Mouse (Mus musculus) ovary, postnatal 10 days (tissue): ENCODE results near the gene Wiz.

ENCODE experiments used
- DNase-seq: peaks from one replicate; pipeline ENCODE4 v3.0.0; 2022; ENCODE audit warnings: low spot score

The Wiz gene

GRCm38 (mm10) chr17:32389101-32389659 lies at the start of gene Wiz:
TSS of gene Wiz (minus strand) at chr17:32389439.
- DNase-seq = peak; percentile 83

- no peak for DNase-seq
Measured at GRCm38 (mm10) chr17:32437106-32437505, 47.9 kb upstream of the Wiz start.

- DNase-seq = no peak
Measured at GRCm38 (mm10) chr17:32435151-32435550, 45.9 kb upstream of the Wiz start.

- no peak for DNase-seq
Measured at GRCm38 (mm10) chr17:32434324-32434723, 45.1 kb upstream of the Wiz start.

- DNase-seq = no peak
Measured at GRCm38 (mm10) chr17:32431972-32432371, 42.7 kb upstream of the Wiz start.

- DNase-seq = no peak
Measured at GRCm38 (mm10) chr17:32426610-32427009, 37.4 kb upstream of the Wiz start.

- no peak for DNase-seq
Measured at GRCm38 (mm10) chr17:32424034-32424433, 34.8 kb upstream of the Wiz start, which contains the start of gene Pglyrp2. TSS of gene Pglyrp2 (minus strand) at chr17:32424167.

GRCm38 (mm10) chr17:32420781-32421180 lies 31.5 kb upstream of the Wiz start:
- DNase-seq = no peak

GRCm38 (mm10) chr17:32419989-32420388 lies 30.8 kb upstream of the Wiz start:
- no peak for DNase-seq

GRCm38 (mm10) chr17:32416771-32417170 lies 27.5 kb upstream of the Wiz start:
- no peak for DNase-seq

- no peak for DNase-seq
Measured at GRCm38 (mm10) chr17:32415417-32416020, 26.3 kb upstream of the Wiz start.

- DNase-seq = no peak
Measured at GRCm38 (mm10) chr17:32411898-32412297, 22.7 kb upstream of the Wiz start.

GRCm38 (mm10) chr17:32403417-32403816 lies 14.2 kb upstream of the Wiz start, which contains the start of gene Rasal3:
TSS of gene Rasal3 (minus strand) at chr17:32403583.
- DNase-seq = no peak

- DNase-seq = no peak
Measured at GRCm38 (mm10) chr17:32402779-32403157, 13.5 kb upstream of the Wiz start.

GRCm38 (mm10) chr17:32402011-32402778 lies 13.0 kb upstream of the Wiz start:
- DNase-seq = no peak

- no peak for DNase-seq
Measured at GRCm38 (mm10) chr17:32396266-32396665, 7.0 kb upstream of the Wiz start.

GRCm38 (mm10) chr17:32393944-32394343 lies 4.7 kb upstream of the Wiz start:
- DNase-seq = no peak

GRCm38 (mm10) chr17:32388370-32389100 lies 704 bp downstream of the Wiz start:
- DNase-seq = no peak

- DNase-seq = no peak
Measured at GRCm38 (mm10) chr17:32387986-32388369, 1.3 kb downstream of the Wiz start.

- DNase-seq = no peak
Measured at GRCm38 (mm10) chr17:32386659-32387432, 2.4 kb downstream of the Wiz start.

- DNase-seq = no peak
Measured at GRCm38 (mm10) chr17:32383661-32384060, 5.6 kb downstream of the Wiz start.

GRCm38 (mm10) chr17:32382576-32382975 lies 6.7 kb downstream of the Wiz start:
- DNase-seq = no peak
